Mouse (Mus musculus) heart, embryonic 16.5 days (tissue): ENCODE data around the gene Ppp5c. TPM values are rescaled to one million over a fixed set of nuclear protein-coding genes. Genes with fewer than 3 reads are reported as not detected.

Experiments
- ATAC-seq: fragments of 200-750 bp; cut with Nextera tagmentation; replicated peaks from 2 replicates; pipeline ENCODE4 v1.8.0; 2017; ENCODE audit warnings: moderate number of reproducible peaks; ENCODE audit not compliant: insufficient read depth, low FRiP score; ENCODE audit errors: extremely low read depth
- H3K27ac ChIP-seq: fragments of 300-500 bp; sonication (generic); 2 replicates; pipeline ENCODE4 v1.5.1; 2014; ENCODE audit warnings: mild to moderate bottlenecking, low read length, control low read depth, moderate library complexity
- H3K27me3 ChIP-seq: fragments of 300-500 bp; sonication (generic); 2 replicates; pipeline ENCODE4 v1.6.1; 2014; ENCODE audit warnings: low read length, mixed read lengths; ENCODE audit not compliant: control insufficient read depth, insufficient read depth
- H3K36me3 ChIP-seq: fragments of 300-500 bp; sonication (generic); 2 replicates; pipeline ENCODE4 v1.6.1; 2014; ENCODE audit not compliant: control insufficient read depth, insufficient read depth
- H3K4me1 ChIP-seq: fragments of 300-500 bp; sonication (generic); 2 replicates; pipeline ENCODE4 v1.6.1; 2014; ENCODE audit warnings: low read length, mixed read lengths; ENCODE audit not compliant: control insufficient read depth, insufficient read depth
- H3K4me2 ChIP-seq: fragments of 300-500 bp; sonication (generic); 2 replicates; pipeline ENCODE4 v1.6.1; 2014; ENCODE audit warnings: low read depth, mild to moderate bottlenecking, control low read depth, low read length
- H3K4me3 ChIP-seq: fragments of 300-500 bp; sonication (generic); 2 replicates; pipeline ENCODE4 v1.5.1; 2014; ENCODE audit warnings: mild to moderate bottlenecking, control low read depth, low read length
- H3K9ac ChIP-seq: fragments of 300-500 bp; sonication (generic); 2 replicates; pipeline ENCODE4 v1.6.1; 2014; ENCODE audit warnings: low read length, control low read depth
- H3K9me3 ChIP-seq: fragments of 300-500 bp; sonication (generic); replicated peaks from 2 replicates; pipeline ENCODE4 v1.6.1; 2016; ENCODE audit warnings: low read length; ENCODE audit not compliant: control insufficient read depth
- WGBS: fragments of 180-500 bp; shearing (Covaris S2); extraction: QIAGEN DNeasy Blood & Tissue Kit; methylation state at CpG from one replicate; pipeline ENCODE4 v1.1.7; 2014; 5-methylcytosine and 5-hydroxymethylcytosine counted together
- polyA plus RNA-seq: library from polyadenylated mRNA; unstranded; fragments of >200 nt; fragmentation: Nextera tagmentation; extraction: Ambion mirVana; gene quantifications from 2 replicates; pipeline ENCODE4 v1.2.1, GENCODE M21; 2015

The Ppp5c gene
- polyA plus RNA-seq, 1 experiment from 2014 or later: 108 TPM

DNA sequence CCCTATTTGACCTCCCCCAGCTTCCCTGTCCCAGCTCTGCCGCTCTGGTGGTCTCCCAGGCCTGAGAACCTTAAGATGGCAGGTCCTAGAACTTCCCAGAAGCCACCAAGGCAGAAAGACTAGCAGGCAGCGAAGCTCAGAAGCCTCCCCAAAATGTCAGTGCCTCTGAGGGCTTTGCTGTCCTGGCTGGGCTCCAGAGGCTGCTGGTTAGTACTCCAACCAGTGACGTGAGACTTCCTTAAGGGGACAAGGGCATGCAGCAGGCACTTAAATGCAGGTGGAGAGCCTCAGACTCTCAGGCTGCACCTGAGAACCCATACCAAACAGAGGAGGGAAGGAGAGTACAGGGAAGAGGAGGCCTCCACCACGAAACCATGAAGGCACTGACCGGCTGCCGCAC lies 3.6 kb downstream of the Ppp5c start:
- Histone ChIP-seq H3K4me3 (0 out of 2 replicates have a peak overlapping the region, but pooled peaks have one; percentile 3), H3K9me3 (no peaks in the 10 kb centered on the region), H3K36me3 (peaks cover 25% of the 10 kb centered on the region), H3K4me2 (peak overlapping the region; percentile 88), H3K27ac (peak overlapping the region; percentile 80), H3K9ac (peak overlapping the region; percentile 48), H3K4me1 (peaks cover 70% of the 10 kb centered on the region), H3K27me3 (no peaks in the 10 kb centered on the region)
- 65% methylated on average over 6 of the region's 6 CpGs for WGBS
- ATAC-seq: no peak

GRCm38 (mm10) chr7:17023701-17024100 lies 4.0 kb downstream of the Ppp5c start:
- Histone ChIP-seq H3K9ac (peak overlapping the region; percentile 48), H3K27ac (peak overlapping the region; percentile 80), H3K4me3 (0 out of 2 replicates have a peak overlapping the region, but pooled peaks have one; percentile 9), H3K27me3 (no peaks in the 10 kb centered on the region), H3K36me3 (peaks cover 25% of the 10 kb centered on the region), H3K4me1 (peaks cover 72% of the 10 kb centered on the region), H3K4me2 (peak overlapping the region; percentile 88), H3K9me3 (no peaks in the 10 kb centered on the region)
- ATAC-seq: no peak
- WGBS: 31% methylated on average over 4 of the region's 4 CpGs

DNA sequence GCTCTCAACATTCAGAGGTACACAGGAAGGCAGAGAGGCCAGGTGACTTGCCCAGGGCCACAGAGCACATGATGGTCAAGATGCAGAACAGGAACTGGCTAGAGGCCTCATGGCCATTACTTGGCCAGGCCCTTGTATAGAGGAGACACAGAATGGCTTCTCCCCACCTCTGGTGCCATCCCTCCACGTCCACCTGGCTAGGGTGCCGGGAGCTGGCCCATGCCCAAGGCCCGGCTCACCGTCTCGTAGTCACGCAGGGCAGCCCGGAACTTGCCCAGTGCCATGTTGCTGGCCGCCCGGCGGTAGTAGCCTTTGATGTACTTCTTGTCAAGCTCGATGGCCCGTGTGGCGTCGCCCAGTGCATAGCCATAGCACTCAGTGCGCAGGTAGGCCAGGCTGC lies 5.5 kb downstream of the Ppp5c start:
- 96% methylated on average over 15 of the region's 15 CpGs for WGBS
- no peak overlapping the region for H3K4me2 ChIP-seq
- H3K27me3 ChIP-seq: no peaks in the 10 kb centered on the region
- H3K4me1 ChIP-seq: peaks cover 77% of the 10 kb centered on the region
- no peaks in the 10 kb centered on the region for H3K9me3 ChIP-seq
- H3K27ac ChIP-seq: no peak overlapping the region
- H3K36me3 ChIP-seq: peaks cover 25% of the 10 kb centered on the region
- ATAC-seq: no peak
- no peak overlapping the region for H3K4me3 ChIP-seq
- no peak overlapping the region for H3K9ac ChIP-seq

DNA sequence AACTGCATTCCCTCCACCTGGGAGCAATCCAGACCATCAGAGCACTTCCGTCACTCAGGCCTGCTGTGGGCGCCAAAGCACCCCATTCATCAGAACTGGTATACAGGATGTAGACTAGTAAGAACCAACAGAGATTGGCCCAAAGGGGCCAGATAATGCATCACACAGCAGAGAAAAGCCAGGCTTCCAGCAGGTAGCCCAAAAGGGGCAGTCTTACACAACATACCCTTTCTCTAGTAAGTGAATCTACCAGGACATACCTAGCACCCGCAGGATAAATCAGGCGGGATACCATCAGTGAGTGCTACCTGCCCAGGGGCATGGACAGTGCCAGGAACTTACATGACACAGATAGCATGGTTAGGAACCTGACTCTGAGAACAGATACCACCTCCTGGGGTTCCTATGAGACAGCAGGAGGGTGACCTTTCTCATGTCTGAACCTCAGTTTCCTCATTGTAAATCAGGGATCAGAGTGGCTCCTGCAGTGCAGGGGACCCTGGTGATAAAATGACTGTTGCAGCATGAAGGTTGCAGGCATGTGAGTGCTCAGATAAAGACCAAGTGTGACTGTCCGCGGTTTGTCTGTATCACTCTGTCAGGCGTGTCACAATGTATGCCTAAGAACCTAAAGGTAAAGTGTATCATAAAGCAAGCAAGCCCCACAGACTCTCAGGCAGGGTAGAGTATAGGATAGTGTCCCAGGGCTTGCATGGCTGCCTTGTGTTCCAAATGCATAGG lies 8.1 kb downstream of the Ppp5c start:
- no peaks in the 10 kb centered on the region for H3K27me3 ChIP-seq
- peaks cover 43% of the 10 kb centered on the region for H3K36me3 ChIP-seq
- no peak for ATAC-seq
- WGBS: 73% methylated on average over 7 of the region's 7 CpGs
- peak overlapping the region; percentile 18; the same call in 1 of the 2 replicates for H3K9ac ChIP-seq
- H3K4me1 ChIP-seq: peaks cover 61% of the 10 kb centered on the region
- H3K4me2 ChIP-seq: no peak overlapping the region
- H3K27ac ChIP-seq: no peak overlapping the region
- H3K4me3 ChIP-seq: no peak overlapping the region
- no peaks in the 10 kb centered on the region for H3K9me3 ChIP-seq

DNA sequence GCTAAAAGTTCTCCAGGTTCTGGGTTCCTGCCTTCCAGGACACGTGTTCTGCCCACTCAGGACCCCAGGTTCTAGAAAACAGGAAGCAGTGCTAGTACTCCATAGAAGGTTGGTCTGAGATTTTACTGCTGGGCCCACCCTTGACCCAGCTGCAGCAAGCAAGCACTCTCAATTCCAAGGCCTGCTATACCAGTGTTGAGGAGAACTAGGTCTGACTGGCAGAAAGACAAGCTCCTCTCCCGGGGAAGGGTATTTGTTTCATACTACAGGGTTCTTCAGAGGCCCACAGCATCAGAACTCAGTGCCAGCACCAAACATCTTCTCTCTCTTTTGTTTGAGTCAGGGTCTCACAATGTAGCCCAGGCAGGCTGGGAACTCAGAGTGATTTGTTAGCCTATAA lies 9.8 kb downstream of the Ppp5c start:
- Histone ChIP-seq H3K27ac (peak overlapping the region; percentile 88), H3K4me1 (peaks cover 44% of the 10 kb centered on the region), H3K4me2 (no peak overlapping the region), H3K9me3 (no peaks in the 10 kb centered on the region), H3K36me3 (peaks cover 60% of the 10 kb centered on the region), H3K27me3 (no peaks in the 10 kb centered on the region), H3K4me3 (no peak overlapping the region), H3K9ac (peak overlapping the region; percentile 49)
- 72% methylated on average over 2 of the region's 2 CpGs for WGBS
- no peak for ATAC-seq

DNA sequence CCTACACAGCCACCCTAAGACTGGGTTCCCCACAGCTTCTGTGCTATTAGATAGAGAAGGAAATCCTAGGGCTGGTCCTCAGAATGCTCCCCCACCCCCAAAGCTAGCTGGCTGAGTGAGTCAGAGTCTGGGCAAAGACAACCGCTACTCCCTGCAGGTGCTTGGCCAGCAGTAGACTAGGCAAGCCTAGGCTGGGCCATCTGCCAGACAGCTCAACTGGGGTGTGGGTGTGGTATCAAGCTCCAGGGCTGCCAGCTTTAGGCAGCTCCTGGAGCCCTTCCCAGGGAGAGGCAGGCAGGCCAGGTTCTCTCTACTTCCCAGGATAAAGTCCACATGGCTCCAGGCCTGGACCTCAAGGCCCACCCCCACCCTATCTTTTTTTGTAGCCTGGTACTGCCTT lies 10.7 kb downstream of the Ppp5c start:
- peak; percentile 98 for ATAC-seq
- no peaks in the 10 kb centered on the region for H3K27me3 ChIP-seq
- no peak overlapping the region for H3K9ac ChIP-seq
- whole genome bisulfite sequencing: 21% methylated on average over 1 of the region's 1 CpGs
- no peak overlapping the region for H3K4me3 ChIP-seq
- peaks cover 64% of the 10 kb centered on the region for H3K36me3 ChIP-seq
- no peak overlapping the region for H3K4me2 ChIP-seq
- peak overlapping the region; percentile 88 for H3K27ac ChIP-seq
- no peaks in the 10 kb centered on the region for H3K9me3 ChIP-seq
- peaks cover 35% of the 10 kb centered on the region for H3K4me1 ChIP-seq

DNA sequence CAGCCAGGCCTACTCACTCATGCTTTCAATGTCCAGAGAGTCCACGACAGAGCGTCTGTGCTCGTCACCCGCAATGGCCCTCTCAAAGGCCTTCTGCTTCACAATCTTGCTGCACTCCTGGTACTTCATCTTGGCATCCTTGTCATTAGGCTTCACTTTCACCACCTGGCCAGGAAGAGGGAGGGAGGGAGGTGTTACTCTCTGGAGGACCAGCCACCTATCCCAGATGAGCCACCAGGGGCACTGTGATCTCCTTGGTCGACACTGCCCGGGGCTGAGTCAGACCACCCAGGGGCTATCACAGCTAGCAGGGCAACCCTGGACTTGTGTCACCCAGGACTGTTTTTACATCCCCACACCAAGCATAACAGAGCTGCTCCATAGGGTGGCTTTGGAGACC lies 12.3 kb downstream of the Ppp5c start:
- peaks cover 32% of the 10 kb centered on the region for H3K4me1 ChIP-seq
- no peak overlapping the region for H3K9ac ChIP-seq
- H3K4me3 ChIP-seq: no peak overlapping the region
- H3K4me2 ChIP-seq: no peak overlapping the region
- H3K36me3 ChIP-seq: peaks cover 64% of the 10 kb centered on the region
- H3K27me3 ChIP-seq: no peaks in the 10 kb centered on the region
- 79% methylated on average over 6 of the region's 6 CpGs for WGBS
- H3K27ac ChIP-seq: no peak overlapping the region
- no peak for ATAC-seq
- no peaks in the 10 kb centered on the region for H3K9me3 ChIP-seq

- no peak overlapping the region for H3K4me2 ChIP-seq
- WGBS: 91% methylated on average over 7 of the region's 7 CpGs
- H3K27me3 ChIP-seq: no peaks in the 10 kb centered on the region
- peaks cover 84% of the 10 kb centered on the region for H3K36me3 ChIP-seq
- no peak overlapping the region for H3K9ac ChIP-seq
- H3K27ac ChIP-seq: no peak overlapping the region
- H3K4me1 ChIP-seq: peaks cover 10% of the 10 kb centered on the region
- no peaks in the 10 kb centered on the region for H3K9me3 ChIP-seq
- ATAC-seq: no peak
- H3K4me3 ChIP-seq: no peak overlapping the region
Measured at GRCm38 (mm10) chr7:17011909-17012590, 15.7 kb downstream of the Ppp5c start.

- H3K27me3 ChIP-seq: no peaks in the 10 kb centered on the region
- no peaks in the 10 kb centered on the region for H3K9me3 ChIP-seq
- no peak overlapping the region for H3K4me3 ChIP-seq
- no peaks in the 10 kb centered on the region for H3K4me1 ChIP-seq
- no peak overlapping the region for H3K9ac ChIP-seq
- H3K36me3 ChIP-seq: peaks cover 89% of the 10 kb centered on the region
- no peak overlapping the region for H3K4me2 ChIP-seq
- ATAC-seq: no peak
- 76% methylated on average over 5 of the region's 5 CpGs for WGBS
- no peak overlapping the region for H3K27ac ChIP-seq
Measured at GRCm38 (mm10) chr7:17010010-17010347, 17.7 kb downstream of the Ppp5c start.
